Mouse (Mus musculus) kidney, adult 11 months (tissue): ENCODE measurements around the gene Fndc3b.

Experiments
- DNase-seq: peaks from one replicate; pipeline ENCODE4 v3.0.0; 2022

Gene Fndc3b

GRCm38 (mm10) chr3:27616421-27617236 lies 94.5 kb downstream of the Fndc3b start:
- peak; percentile 80 for DNase-seq

GRCm38 (mm10) chr3:27615479-27615878 lies 95.6 kb downstream of the Fndc3b start:
- no peak for DNase-seq

- no peak for DNase-seq
Measured at GRCm38 (mm10) chr3:27613828-27614227, 97.3 kb downstream of the Fndc3b start.

GRCm38 (mm10) chr3:27613011-27613410 lies 98.1 kb downstream of the Fndc3b start:
- no peak for DNase-seq

- no peak for DNase-seq
Measured at GRCm38 (mm10) chr3:27611986-27612385, 99.1 kb downstream of the Fndc3b start.

- peak; percentile 50 for DNase-seq
Measured at GRCm38 (mm10) chr3:27610547-27610946, 100.6 kb downstream of the Fndc3b start.

- DNase-seq = no peak
Measured at GRCm38 (mm10) chr3:27610089-27610488, 101.0 kb downstream of the Fndc3b start.

GRCm38 (mm10) chr3:27607796-27608151 lies 103.3 kb downstream of the Fndc3b start:
- DNase-seq = no peak

- DNase-seq = peak; percentile 58
Measured at GRCm38 (mm10) chr3:27607081-27607795, 103.9 kb downstream of the Fndc3b start.

- DNase-seq = no peak
Measured at GRCm38 (mm10) chr3:27606626-27607025, 104.5 kb downstream of the Fndc3b start.

- DNase-seq = no peak
Measured at GRCm38 (mm10) chr3:27605613-27606012, 105.5 kb downstream of the Fndc3b start.

GRCm38 (mm10) chr3:27605081-27605480 lies 106.0 kb downstream of the Fndc3b start:
- DNase-seq = no peak

GRCm38 (mm10) chr3:27604629-27605028 lies 106.5 kb downstream of the Fndc3b start:
- no peak for DNase-seq

GRCm38 (mm10) chr3:27603905-27604620 lies 107.0 kb downstream of the Fndc3b start:
- peak; percentile 73 for DNase-seq

GRCm38 (mm10) chr3:27600645-27601044 lies 110.5 kb downstream of the Fndc3b start:
- no peak for DNase-seq

GRCm38 (mm10) chr3:27600197-27600596 lies 110.9 kb downstream of the Fndc3b start:
- no peak for DNase-seq

GRCm38 (mm10) chr3:27598437-27599382 lies 112.4 kb downstream of the Fndc3b start:
- DNase-seq = no peak

GRCm38 (mm10) chr3:27593485-27594138 lies 117.5 kb downstream of the Fndc3b start:
- no peak for DNase-seq

- DNase-seq = peak; percentile 74
Measured at GRCm38 (mm10) chr3:27592728-27593484, 118.2 kb downstream of the Fndc3b start.

- DNase-seq = no peak
Measured at GRCm38 (mm10) chr3:27590823-27591222, 120.3 kb downstream of the Fndc3b start.

GRCm38 (mm10) chr3:27589305-27589704 lies 121.8 kb downstream of the Fndc3b start:
- no peak for DNase-seq
